Mouse (Mus musculus): ENCODE measurements around the gene Ppfibp2.

Ppfibp2 gene

GRCm38 (mm10) chr7:107618028-107618992 lies 23.3 kb downstream of the Ppfibp2 start:
- no peak for DNase-seq

GRCm38 (mm10) chr7:107619225-107619624 lies 24.2 kb downstream of the Ppfibp2 start:
- peak; percentile 93 for DNase-seq

- no peak for DNase-seq
Measured at GRCm38 (mm10) chr7:107620137-107620536, 25.1 kb downstream of the Ppfibp2 start.

- DNase-seq: no peak
Measured at GRCm38 (mm10) chr7:107624432-107624831, 29.4 kb downstream of the Ppfibp2 start.

- DNase-seq: no peak
Measured at GRCm38 (mm10) chr7:107625061-107625460, 30.1 kb downstream of the Ppfibp2 start, which contains the start of gene 5330417H12Rik. Gene 5330417H12Rik, minus strand, starts transcription at chr7:107625161.

GRCm38 (mm10) chr7:107625781-107626180 lies 30.8 kb downstream of the Ppfibp2 start:
- no peak for DNase-seq

GRCm38 (mm10) chr7:107628383-107628782 lies 33.4 kb downstream of the Ppfibp2 start:
- peak; percentile 37 for DNase-seq

- DNase-seq: peak; percentile 88
Measured at GRCm38 (mm10) chr7:107633201-107633600, 38.2 kb downstream of the Ppfibp2 start.

GRCm38 (mm10) chr7:107637398-107637797 lies 42.4 kb downstream of the Ppfibp2 start:
- DNase-seq: peak; percentile 51

GRCm38 (mm10) chr7:107638026-107638425 lies 43.0 kb downstream of the Ppfibp2 start:
- peak; percentile 33 for DNase-seq

- peak; percentile 55 for DNase-seq
Measured at GRCm38 (mm10) chr7:107642586-107643275, 47.7 kb downstream of the Ppfibp2 start.

GRCm38 (mm10) chr7:107644987-107645386 lies 50.0 kb downstream of the Ppfibp2 start:
- peak; percentile 62 for DNase-seq

GRCm38 (mm10) chr7:107648937-107649688 lies 54.1 kb downstream of the Ppfibp2 start:
- DNase-seq: peak; percentile 76

GRCm38 (mm10) chr7:107649990-107650389 lies 55.0 kb downstream of the Ppfibp2 start:
- peak; percentile 56 for DNase-seq

GRCm38 (mm10) chr7:107651821-107652220 lies 56.8 kb downstream of the Ppfibp2 start:
- no peak for DNase-seq

- DNase-seq: no peak
Measured at GRCm38 (mm10) chr7:107656451-107656850, 61.4 kb downstream of the Ppfibp2 start.

- no peak for DNase-seq
Measured at GRCm38 (mm10) chr7:107659186-107659918, 64.3 kb downstream of the Ppfibp2 start.

- peak; percentile 93 for DNase-seq
Measured at GRCm38 (mm10) chr7:107661189-107661842, 66.3 kb downstream of the Ppfibp2 start.

- DNase-seq: no peak
Measured at GRCm38 (mm10) chr7:107661843-107662281, 66.9 kb downstream of the Ppfibp2 start.

- DNase-seq: no peak
Measured at GRCm38 (mm10) chr7:107663621-107664020, 68.6 kb downstream of the Ppfibp2 start.

All from heart, adult 11 months (tissue).